ENCODE assay signal across 10 mouse cellular contexts in genomic region chr8:123760579-123760978, GRCm38 (mm10). TPM values are rescaled to one million over a fixed set of nuclear protein-coding genes. Genes with fewer than 3 reads are reported as not detected.
A peak's percentile ranks its signal among the peaks of the same experiment; 100 is the strongest.
DNase-seq lines count a peak whose midpoint lies in the region; ATAC-seq and TF ChIP-seq lines count a peak whose summit lies in the region.
"Had no signal": no experiment of that assay in that cellular context is flagged by ENCODE, and none has a peak within 500 bp of the region (broad histone marks: within the 10 kb centered on the region; RNA-seq: fewer than 3 reads in every experiment).

No protein-coding gene starts in this region.

- TF ChIP-seq EP300 in ES-Bruce4 (IDR thresholded peaks at IDR 0.05; ENCODE audit: insufficient read depth, low read depth, low read length) = no peak

- DNase-seq in kidney, postnatal 36 days = no peak
- no peak for DNase-seq in natural killer cell, adult 2 months (ENCODE audit: low spot score in 2 of 2)
- DNase-seq in frontal cortex, postnatal 14 days (ENCODE audit: low spot score in 2 of 2) = no peak
- DNase-seq: cerebellum, adult 18-20 months; kidney, adult 8-10 months had no signal

- H3K9me3 ChIP-seq in kidney, embryonic 14.5 days (ENCODE audit: control insufficient read depth, low read length) = no peaks in the 10 kb centered on the region
- H3K9me3 ChIP-seq in ES-Bruce4 (replicated peaks; ENCODE audit: control insufficient read depth, insufficient read depth, low read length, poor library complexity, severe bottlenecking) = no peaks in the 10 kb centered on the region
- no peaks in the 10 kb centered on the region for H3K9me3 ChIP-seq in forebrain, embryonic 12.5 days
- H3K9me3 ChIP-seq in liver, embryonic 12.5 days (replicated peaks) = no peaks in the 10 kb centered on the region
- H3K9me3 ChIP-seq: heart, embryonic 15.5 days had no signal

- no peaks in the 10 kb centered on the region for H3K27me3 ChIP-seq in kidney, embryonic 14.5 days (ENCODE audit: control insufficient read depth, insufficient read depth, low read length)
- no peaks in the 10 kb centered on the region for H3K27me3 ChIP-seq in ES-Bruce4 (ENCODE audit: control insufficient read depth, insufficient read depth, low read length, poor library complexity, severe bottlenecking)
- 0 out of 2 replicates have a peak, but pooled peaks cover 7% of the 10 kb centered on the region for H3K27me3 ChIP-seq in forebrain, embryonic 12.5 days
- peaks cover 35% of the 10 kb centered on the region for H3K27me3 ChIP-seq in liver, embryonic 12.5 days (replicated peaks)

- whole genome bisulfite sequencing in kidney, embryonic 14.5 days = 44% methylated on average over 5 of the region's 5 CpGs
- 69% methylated on average over 5 of the region's 5 CpGs for WGBS in forebrain, embryonic 12.5 days
- 59% methylated on average over 5 of the region's 5 CpGs for WGBS in liver, embryonic 12.5 days (ENCODE audit: insufficient replicate concordance)

- H3K36me3 ChIP-seq in kidney, embryonic 14.5 days (ENCODE audit: control insufficient read depth, insufficient read depth, low read length) = no peaks in the 10 kb centered on the region
- no peaks in the 10 kb centered on the region for H3K36me3 ChIP-seq in ES-Bruce4 (ENCODE audit: control insufficient read depth, insufficient read depth, low read length, poor library complexity, severe bottlenecking)
- no peaks in the 10 kb centered on the region for H3K36me3 ChIP-seq in forebrain, embryonic 12.5 days (replicated peaks)
- no peaks in the 10 kb centered on the region for H3K36me3 ChIP-seq in liver, embryonic 12.5 days
- H3K36me3 ChIP-seq: heart, embryonic 15.5 days had no signal

- no peak overlapping the region for H3K4me3 ChIP-seq in kidney, embryonic 14.5 days (ENCODE audit: low read length)
- peak overlapping the region; percentile 77 for H3K4me3 ChIP-seq in ES-Bruce4 (ENCODE audit: low read depth, low read length)
- peak overlapping the region; percentile 24; the same call in 1 of the 2 replicates for H3K4me3 ChIP-seq in forebrain, embryonic 12.5 days (replicated peaks)
- H3K4me3 ChIP-seq in liver, embryonic 12.5 days = no peak overlapping the region
- H3K4me3 ChIP-seq: heart, embryonic 15.5 days had no signal

- H3K9ac ChIP-seq in kidney, embryonic 14.5 days (ENCODE audit: low read depth, low read length) = no peak overlapping the region
- H3K9ac ChIP-seq in ES-Bruce4 (ENCODE audit: low read depth, poor library complexity, severe bottlenecking) = peak overlapping the region; percentile 77
- peak overlapping the region; percentile 31; the same call in 1 of the 2 replicates for H3K9ac ChIP-seq in forebrain, embryonic 12.5 days
- H3K9ac ChIP-seq in liver, embryonic 12.5 days = no peak overlapping the region
- H3K9ac ChIP-seq: heart, embryonic 15.5 days had no signal

- no peak overlapping the region; the same call in 1 of the 2 replicates for H3K4me2 ChIP-seq in kidney, embryonic 14.5 days (replicated peaks; ENCODE audit: low read depth, low read length)
- peak overlapping the region; percentile 48 for H3K4me2 ChIP-seq in forebrain, embryonic 12.5 days
- H3K4me2 ChIP-seq in liver, embryonic 12.5 days = peak overlapping the region; percentile 34

- ATAC-seq in kidney, embryonic 14.5 days (ENCODE audit: low FRiP score, low TSS enrichment) = peak; percentile 10; the same call in 1 of the 2 replicates
- no peak for ATAC-seq in forebrain, embryonic 12.5 days (ENCODE audit: low FRiP score)
- ATAC-seq in liver, embryonic 12.5 days = no peak

- peaks cover 14% of the 10 kb centered on the region for H3K4me1 ChIP-seq in kidney, embryonic 14.5 days (ENCODE audit: control insufficient read depth, insufficient read depth, low read length)
- H3K4me1 ChIP-seq in ES-Bruce4 (ENCODE audit: control insufficient read depth, insufficient read depth, low read length) = peaks cover 12% of the 10 kb centered on the region
- H3K4me1 ChIP-seq in forebrain, embryonic 12.5 days = peaks cover 34% of the 10 kb centered on the region
- H3K4me1 ChIP-seq in liver, embryonic 12.5 days = peaks cover 7% of the 10 kb centered on the region

- no peak for TF ChIP-seq CTCF in ES-Bruce4 (IDR thresholded peaks at IDR 0.05; ENCODE audit: low read depth, low read length)

- no peak for TF ChIP-seq POLR2A in ES-Bruce4 (IDR thresholded peaks at IDR 0.05; ENCODE audit: insufficient read depth, low read length)

- no peak overlapping the region for H3K27ac ChIP-seq in kidney, embryonic 14.5 days (ENCODE audit: low read depth, low read length)
- H3K27ac ChIP-seq in ES-Bruce4 (ENCODE audit: insufficient read depth, low read length) = peak overlapping the region; percentile 35
- no peak overlapping the region for H3K27ac ChIP-seq in forebrain, embryonic 12.5 days
- no peak overlapping the region for H3K27ac ChIP-seq in liver, embryonic 12.5 days

RNA-seq across cellular contexts. Expression of gene Rab4a, which starts 45.2 kb away (rescaled TPM):
- polyA plus RNA-seq in kidney, embryonic 14.5 days (2014; fragmentation: Nextera tagmentation; extraction: Ambion mirVana) = 33.3 and 45.3 TPM in 2 replicates
- polyA plus RNA-seq in ES-Bruce4 (2011; ENCODE audit: insufficient read depth, insufficient read length, low read depth, missing spikeins) = 26.1 and 32.6 TPM in 2 replicates
- 61.4 and 63.9 TPM in 2 replicates for polyA plus RNA-seq in forebrain, embryonic 12.5 days (2016; fragmentation: Nextera tagmentation; extraction: Ambion mirVana)
- polyA plus RNA-seq in liver, embryonic 12.5 days (2016; fragmentation: Nextera tagmentation; extraction: Ambion mirVana) = 36.3 and 38.3 TPM in 2 replicates

Comparison
In these comparisons a context has a peak if more than half of its experiments do, and no peak if none do; other contexts are left out.
1. H3K4me3 ChIP-seq: peak in ES-Bruce4 (single experiment) and forebrain, embryonic 12.5 days (single experiment); none in kidney, embryonic 14.5 days (single experiment) and liver, embryonic 12.5 days (single experiment).
2. H3K9ac ChIP-seq: peak in ES-Bruce4 (single experiment) and forebrain, embryonic 12.5 days (single experiment); none in kidney, embryonic 14.5 days (single experiment) and liver, embryonic 12.5 days (single experiment).